14 mouse cellular contexts compared by ENCODE assay signal in genomic region chr6:112850745-112851144, GRCm38 (mm10).
A peak's percentile ranks its signal among the peaks of the same experiment; 100 is the strongest.
DNase-seq lines count a peak whose midpoint lies in the region; ATAC-seq and TF ChIP-seq lines count a peak whose summit lies in the region.
"Had no signal": no experiment of that assay in that cellular context is flagged by ENCODE, and none has a peak within 500 bp of the region (broad histone marks: within the 10 kb centered on the region; RNA-seq: fewer than 3 reads in every experiment).

No protein-coding gene starts in this region.

- DNase-seq in cerebellum, postnatal 10 days: peak; percentile 69 to 76
- DNase-seq in cerebellum, adult 11-12 months: no peak
- DNase-seq in neural tube, embryonic 10.5 days (ENCODE audit: extremely low spot score, low spot score): no peak
- DNase-seq in hindbrain, embryonic 14.5 days (ENCODE audit: low spot score): no peak
- no peak for DNase-seq in thymus, postnatal 0 days (ENCODE audit: low spot score)
- DNase-seq in spleen, postnatal 36 days (ENCODE audit: low spot score in 2 of 2): no peak
- DNase-seq: heart, adult 11 months; heart, postnatal 36 days had no signal

- ATAC-seq in neural tube, embryonic 12.5 days (ENCODE audit: low FRiP score, low read depth): no peak
- peak; percentile 31; the same call in 1 of the 2 replicates for ATAC-seq in hindbrain, embryonic 14.5 days (ENCODE audit: low FRiP score)

- no peaks in the 10 kb centered on the region for H3K9me3 ChIP-seq in neural tube, embryonic 12.5 days
- no peaks in the 10 kb centered on the region for H3K9me3 ChIP-seq in hindbrain, embryonic 14.5 days (ENCODE audit: control insufficient read depth, low read length)
- H3K9me3 ChIP-seq: kidney, embryonic 15.5 days had no signal

- H3K9ac ChIP-seq in neural tube, embryonic 12.5 days: 0 out of 2 replicates have a peak overlapping the region, but pooled peaks have one; percentile 14
- H3K9ac ChIP-seq in hindbrain, embryonic 14.5 days: no peak overlapping the region
- H3K9ac ChIP-seq: kidney, embryonic 15.5 days; liver, embryonic 14.5 days had no signal

- peaks cover 15% of the 10 kb centered on the region for H3K4me1 ChIP-seq in neural tube, embryonic 12.5 days
- H3K4me1 ChIP-seq in hindbrain, embryonic 14.5 days (replicated peaks; ENCODE audit: control insufficient read depth, insufficient read depth, low read length): peaks cover 20% of the 10 kb centered on the region
- H3K4me1 ChIP-seq: kidney, embryonic 15.5 days had no signal

- H3ac ChIP-seq in myocyte (ENCODE audit: control insufficient read depth, insufficient read length): no peak overlapping the region

- TF ChIP-seq POLR2A in myocyte (IDR thresholded peaks at IDR 0.05; ENCODE audit: insufficient read length, low read depth): no peak

- H3K27me3 ChIP-seq in neural tube, embryonic 12.5 days (replicated peaks): no peaks in the 10 kb centered on the region
- no peaks in the 10 kb centered on the region for H3K27me3 ChIP-seq in hindbrain, embryonic 14.5 days (ENCODE audit: control insufficient read depth, insufficient read depth, low read length)
- H3K27me3 ChIP-seq in myocyte (ENCODE audit: control insufficient read depth, insufficient read depth, insufficient read length): no peaks in the 10 kb centered on the region
- H3K27me3 ChIP-seq: kidney, embryonic 15.5 days had no signal

- WGBS in neural tube, embryonic 12.5 days: 75% methylated on average over 5 of the region's 5 CpGs
- whole genome bisulfite sequencing in hindbrain, embryonic 14.5 days: 53% methylated on average over 5 of the region's 5 CpGs

- H3K27ac ChIP-seq in neural tube, embryonic 12.5 days: no peak overlapping the region
- H3K27ac ChIP-seq in hindbrain, embryonic 14.5 days: peak overlapping the region; percentile 4; the same call in 1 of the 2 replicates
- H3K27ac ChIP-seq: kidney, embryonic 15.5 days; liver, embryonic 14.5 days had no signal

- no peak overlapping the region for H3K4me3 ChIP-seq in neural tube, embryonic 12.5 days
- H3K4me3 ChIP-seq in hindbrain, embryonic 14.5 days (replicated peaks; ENCODE audit: low read length): no peak overlapping the region
- no peak overlapping the region for H3K4me3 ChIP-seq in myocyte
- H3K4me3 ChIP-seq: erythroblast, embryonic 14.5 days; kidney, embryonic 15.5 days had no signal

- H3K4me2 ChIP-seq in neural tube, embryonic 12.5 days (replicated peaks): no peak overlapping the region
- no peak overlapping the region for H3K4me2 ChIP-seq in hindbrain, embryonic 14.5 days (replicated peaks)
- H3K4me2 ChIP-seq in myocyte (ENCODE audit: low read depth): no peak overlapping the region
- H3K4me2 ChIP-seq: kidney, embryonic 15.5 days had no signal

- no peaks in the 10 kb centered on the region for H3K36me3 ChIP-seq in neural tube, embryonic 12.5 days
- no peaks in the 10 kb centered on the region for H3K36me3 ChIP-seq in hindbrain, embryonic 14.5 days (replicated peaks; ENCODE audit: control insufficient read depth, insufficient read depth)
- H3K36me3 ChIP-seq in myocyte (ENCODE audit: control insufficient read depth, insufficient read depth): no peaks in the 10 kb centered on the region
- H3K36me3 ChIP-seq: G1E; kidney, embryonic 15.5 days had no signal

- H3K79me2 ChIP-seq in myocyte (ENCODE audit: control insufficient read depth, insufficient read depth): no peaks in the 10 kb centered on the region

TF ChIP-seq in myocyte, 11 proteins besides CTCF, POLR2A, EP300 and RAD21:
- TF ChIP-seq MYOG (IDR thresholded peaks at IDR 0.05; ENCODE audit: control insufficient read depth in 1 of 3, insufficient read depth in 1 of 3, insufficient read length in 2 of 3, low read depth in 2 of 3): peak in 2 of 3 experiments; percentile 6 to 70
- TF ChIP-seq TCF12 (IDR thresholded peaks at IDR 0.05; ENCODE audit: insufficient read depth, poor library complexity, severe bottlenecking): no peak
- no peak for TF ChIP-seq SRF (IDR thresholded peaks at IDR 0.05; ENCODE audit: control insufficient read depth, insufficient read length, low read depth)
- TF ChIP-seq USF1 (IDR thresholded peaks at IDR 0.05; ENCODE audit: low read depth): no peak
- TF ChIP-seq MYOD1 (IDR thresholded peaks at IDR 0.05; ENCODE audit: control insufficient read depth in 1 of 3, insufficient read length in 2 of 3, low read depth in 2 of 3): peak in 2 of 3 experiments; percentile 47 to 70
- no peak for TF ChIP-seq TCF3 (IDR thresholded peaks at IDR 0.05; ENCODE audit: insufficient read length, low read depth)
- no peak for TF ChIP-seq MAX (IDR thresholded peaks at IDR 0.05; ENCODE audit: low read depth)
- no peak for TF ChIP-seq REST (IDR thresholded peaks at IDR 0.05; ENCODE audit: insufficient read depth, insufficient read length)
- TF ChIP-seq CEBPB (IDR thresholded peaks at IDR 0.05; ENCODE audit: insufficient read depth, poor library complexity, severe bottlenecking): no peak

Comparison
In these comparisons a context has a peak if more than half of its experiments do, and no peak if none do; other contexts are left out.
1. DNase-seq: peak in cerebellum, postnatal 10 days (2 of 2); none in cerebellum, adult 11-12 months (single experiment), neural tube, embryonic 10.5 days (single experiment), hindbrain, embryonic 14.5 days (single experiment), thymus, postnatal 0 days (single experiment) and spleen, postnatal 36 days (0 of 2).